Mouse (Mus musculus) kidney, adult 10 weeks (tissue): ENCODE measurements around the gene Sesn1. TPM values are rescaled to one million over a fixed set of nuclear protein-coding genes. Genes with fewer than 3 reads are reported as not detected.

Experiments used
- polyA plus RNA-seq: library from polyadenylated mRNA; stranded (reverse); fragments of 350-450 nt; fragmentation: Illumina TruSeq; extraction: RNeasy Lipid Tissue Mini Kit (QIAGEN cat#74804); gene quantifications from one replicate; pipeline ENCODE4 v1.2.3, GENCODE M21; 2014; ENCODE audit warnings: low read depth, low replicate concordance

Sesn1 gene
- 28.9 TPM for polyA plus RNA-seq

GRCm38 (mm10) chr10:41809771-41810563 is at the start of gene Sesn1, which contains the start of gene Cep57l1:
Sesn1 (plus strand) TSS chr10:41809935.
Cep57l1 (minus strand) TSS chr10:41809871.

Other genes with a start within 250 kb of the Sesn1 start
- gene Ccdc162, start 93.3 kb upstream of the Sesn1 start, polyA plus RNA-seq, result 3.2 TPM
- 8.7 TPM for gene Cep57l1, start 64 bp upstream of the Sesn1 start, polyA plus RNA-seq
- gene Armc2, start 208.5 kb downstream of the Sesn1 start, polyA plus RNA-seq, result 0.40 TPM